Mouse (Mus musculus): Measurements from ENCODE around the gene Olfr763. TPM values are rescaled to one million over a fixed set of nuclear protein-coding genes. Genes with fewer than 3 reads are reported as not detected.
"Not testable (repeated sequence)": the region's sequence is repeated elsewhere in the genome, so short reads cannot be mapped to it uniquely, and the experiment has no call there.

Gene Olfr763
- total and polyA plus RNA-seq, 3 experiments: not detected

- Histone ChIP-seq H3K4me3 (no peak overlapping the region), H3K27ac (no peak overlapping the region), H3K4me1 (ENCODE audit: control insufficient read depth, insufficient read depth, low read length) (peaks cover 2% of the 10 kb centered on the region; the same call in 1 of the 2 replicates), H3K9ac (ENCODE audit: low read depth, low read length) (no peak overlapping the region), H3K36me3 (ENCODE audit: control insufficient read depth, insufficient read depth, low read length) (no peaks in the 10 kb centered on the region), H3K79me2 (replicated peaks; ENCODE audit: control insufficient read depth, insufficient read depth, low read length) (no peaks in the 10 kb centered on the region), H3K27me3 (ENCODE audit: control insufficient read depth, insufficient read depth, low read length) (no peaks in the 10 kb centered on the region)
- no peak for DNase-seq
- 60% methylated on average over 3 of the region's 3 CpGs for whole genome bisulfite sequencing
- intact Hi-C loops (cut with DNase I): loop anchor here (2.0 to 5.0 kb wide), 3 partner anchors 59 to 244 kb away; no protein-coding TSS in a partner anchor
- TF ChIP-seq EP300 (IDR thresholded peaks at IDR 0.05; ENCODE audit: insufficient read depth, low read depth, low read length) (no peak), POLR2A (IDR thresholded peaks at IDR 0.05; ENCODE audit: insufficient read depth, low read depth, low read length) (no peak), CTCF (IDR thresholded peaks at IDR 0.05) (no peak)
These were observed 34.2 kb upstream of the Olfr763 start for GRCm38 (mm10) chr10:128976395-128976794.

- intact Hi-C loops (cut with DNase I): loop anchor here (2.0 to 5.0 kb wide), 3 partner anchors 60 to 245 kb away; no protein-coding TSS in a partner anchor
- peak; percentile 35 to 40 for DNase-seq
- WGBS: 12% methylated on average over 9 of the region's 9 CpGs
These were observed 33.0 kb upstream of the Olfr763 start for GRCm38 (mm10) chr10:128977522-128978114.

GRCm38 (mm10) chr10:128980644-128981365 lies 29.8 kb upstream of the Olfr763 start:
- Histone ChIP-seq H3K36me3 (ENCODE audit: control insufficient read depth, insufficient read depth, low read length) (no peaks in the 10 kb centered on the region), H3K4me1 (ENCODE audit: control insufficient read depth, insufficient read depth, low read length) (peaks cover 2% of the 10 kb centered on the region; the same call in 1 of the 2 replicates), H3K9ac (ENCODE audit: low read depth, low read length) (no peak overlapping the region), H3K27me3 (ENCODE audit: control insufficient read depth, insufficient read depth, low read length) (no peaks in the 10 kb centered on the region), H3K79me2 (replicated peaks; ENCODE audit: control insufficient read depth, insufficient read depth, low read length) (no peaks in the 10 kb centered on the region), H3K4me3 (no peak overlapping the region), H3K27ac (no peak overlapping the region)
- WGBS: 53% methylated on average over 3 of the region's 3 CpGs
- TF ChIP-seq POLR2A (IDR thresholded peaks at IDR 0.05; ENCODE audit: insufficient read depth, low read depth, low read length) (no peak), EP300 (IDR thresholded peaks at IDR 0.05; ENCODE audit: insufficient read depth, low read depth, low read length) (no peak), CTCF (IDR thresholded peaks at IDR 0.05) (no peak)
- intact Hi-C loops (cut with DNase I): no loop called here
- DNase-seq: no peak

More at GRCm38 (mm10) chr10:128977522-128978114, 33.0 kb upstream of the Olfr763 start:
- Histone ChIP-seq H3K79me2 (replicated peaks; ENCODE audit: control insufficient read depth, insufficient read depth, low read length) (no peaks in the 10 kb centered on the region), H3K9ac (ENCODE audit: low read depth, low read length) (no peak overlapping the region), H3K4me3 (no peak overlapping the region), H3K27ac (no peak overlapping the region), H3K4me1 (ENCODE audit: control insufficient read depth, insufficient read depth, low read length) (peaks cover 2% of the 10 kb centered on the region; the same call in 1 of the 2 replicates), H3K36me3 (ENCODE audit: control insufficient read depth, insufficient read depth, low read length) (no peaks in the 10 kb centered on the region), H3K27me3 (ENCODE audit: control insufficient read depth, insufficient read depth, low read length) (no peaks in the 10 kb centered on the region)
- no peak for TF ChIP-seq POLR2A (IDR thresholded peaks at IDR 0.05; ENCODE audit: insufficient read depth, low read depth, low read length)
- TF ChIP-seq EP300 (IDR thresholded peaks at IDR 0.05; ENCODE audit: insufficient read depth, low read depth, low read length): peak; percentile 65; the same call in 1 of the 2 replicates
- TF ChIP-seq CTCF (IDR thresholded peaks at IDR 0.05): peak; percentile 82

- H3K4me3 ChIP-seq; intact Hi-C loops (cut with DNase I); DNase-seq; H3K4me1 ChIP-seq (ENCODE audit: control insufficient read depth, insufficient read depth, low read length); H3K79me2 ChIP-seq (replicated peaks; ENCODE audit: control insufficient read depth, insufficient read depth, low read length); H3K36me3 ChIP-seq (ENCODE audit: control insufficient read depth, insufficient read depth, low read length); H3K27ac ChIP-seq; H3K9ac ChIP-seq (ENCODE audit: low read depth, low read length); H3K27me3 ChIP-seq (ENCODE audit: control insufficient read depth, insufficient read depth, low read length): not testable (repeated sequence)
- WGBS: 22% methylated on average over 1 of the region's 1 CpGs
These were observed 21.5 kb upstream of the Olfr763 start, which contains the start of gene Olfr9 for GRCm38 (mm10) chr10:128989131-128989530. Olfr9 (plus strand) TSS chr10:128989431.

GRCm38 (mm10) chr10:128990129-128990850 lies 20.3 kb upstream of the Olfr763 start:
- H3K4me1 ChIP-seq (ENCODE audit: control insufficient read depth, insufficient read depth, low read length); H3K27ac ChIP-seq; H3K79me2 ChIP-seq (replicated peaks; ENCODE audit: control insufficient read depth, insufficient read depth, low read length); DNase-seq; H3K9ac ChIP-seq (ENCODE audit: low read depth, low read length); H3K4me3 ChIP-seq; intact Hi-C loops (cut with DNase I); H3K27me3 ChIP-seq (ENCODE audit: control insufficient read depth, insufficient read depth, low read length); H3K36me3 ChIP-seq (ENCODE audit: control insufficient read depth, insufficient read depth, low read length): not testable (repeated sequence)
- 54% methylated on average over 7 of the region's 10 CpGs for WGBS

- Histone ChIP-seq H3K27me3 (ENCODE audit: control insufficient read depth, insufficient read depth, low read length) (no peaks in the 10 kb centered on the region), H3K79me2 (replicated peaks; ENCODE audit: control insufficient read depth, insufficient read depth, low read length) (no peaks in the 10 kb centered on the region), H3K9ac (ENCODE audit: low read depth, low read length) (no peak overlapping the region), H3K4me3 (no peak overlapping the region), H3K36me3 (ENCODE audit: control insufficient read depth, insufficient read depth, low read length) (no peaks in the 10 kb centered on the region), H3K27ac (no peak overlapping the region), H3K4me1 (ENCODE audit: control insufficient read depth, insufficient read depth, low read length) (no peaks in the 10 kb centered on the region)
- TF ChIP-seq CTCF (IDR thresholded peaks at IDR 0.05): no peak
- no peak for TF ChIP-seq POLR2A (IDR thresholded peaks at IDR 0.05; ENCODE audit: insufficient read depth, low read depth, low read length)
- no peak for TF ChIP-seq EP300 (IDR thresholded peaks at IDR 0.05; ENCODE audit: insufficient read depth, low read depth, low read length)
- intact Hi-C loops (cut with DNase I): no loop called here
- no peak for DNase-seq
These were observed 19.6 kb upstream of the Olfr763 start for GRCm38 (mm10) chr10:128990994-128991393.

All from heart, adult 2 months (tissue).